Mouse (Mus musculus): ENCODE data around the gene Cfdp1.

GRCm38 (mm10) chr8:111889931-111890910 is 36.1 kb upstream of the Cfdp1 start:
- TF ChIP-seq CTCF (conservative IDR thresholded peaks at IDR 0.05; ENCODE audit: low read length) (no peak), NANOG (IDR thresholded peaks at IDR 0.05; ENCODE audit: borderline replicate concordance, low read length) (no peak)

Data from E14TG2a.4 (cell line).